Mouse (Mus musculus) neural tube, embryonic 14.5 days (tissue): ENCODE measurements around the gene Ap2b1. TPM values are rescaled to one million over a fixed set of nuclear protein-coding genes. Genes with fewer than 3 reads are reported as not detected.
"Not testable (repeated sequence)": the region's sequence is repeated elsewhere in the genome, so short reads cannot be mapped to it uniquely, and the experiment has no call there.

Experiments used
- ATAC-seq: fragments of 200-750 bp; cut with Nextera tagmentation; 2 replicates; pipeline ENCODE4 v1.8.0; 2017; ENCODE audit warnings: low read depth, mild to moderate bottlenecking, moderate TSS enrichment, moderate library complexity
- H3K27ac ChIP-seq: fragments of 300-500 bp; sonication (generic); 2 replicates; pipeline ENCODE4 v1.5.1; 2014; ENCODE audit warnings: low read depth, mild to moderate bottlenecking, control low read depth, low read length, moderate library complexity, mixed read lengths
- H3K27me3 ChIP-seq: fragments of 300-500 bp; sonication (generic); 2 replicates; pipeline ENCODE4 v1.6.1; 2014; ENCODE audit warnings: low read length; ENCODE audit not compliant: control insufficient read depth, insufficient read depth
- H3K36me3 ChIP-seq: fragments of 300-500 bp; sonication (generic); 2 replicates; pipeline ENCODE4 v1.6.1; 2014; ENCODE audit warnings: low read length, mixed read lengths; ENCODE audit not compliant: control insufficient read depth, insufficient read depth
- H3K4me1 ChIP-seq: fragments of 300-500 bp; sonication (generic); 2 replicates; pipeline ENCODE4 v1.6.1; 2014; ENCODE audit warnings: low read length; ENCODE audit not compliant: control insufficient read depth, insufficient read depth
- H3K4me2 ChIP-seq: fragments of 300-500 bp; sonication (generic); 2 replicates; pipeline ENCODE4 v1.6.1; 2014; ENCODE audit warnings: mild to moderate bottlenecking, low read depth, low read length, control low read depth
- H3K4me3 ChIP-seq: fragments of 300-500 bp; sonication (generic); 2 replicates; pipeline ENCODE4 v1.5.1; 2014; ENCODE audit warnings: low read depth, low read length, control low read depth, mixed read lengths
- H3K9ac ChIP-seq: fragments of 300-500 bp; sonication (generic); replicated peaks from 2 replicates; pipeline ENCODE4 v1.6.1; 2014; ENCODE audit warnings: low read depth, mild to moderate bottlenecking, control low read depth, low read length, mixed read lengths
- H3K9me3 ChIP-seq: fragments of 300-500 bp; sonication (generic); 2 replicates; pipeline ENCODE4 v1.6.1; 2016; ENCODE audit warnings: low read length; ENCODE audit not compliant: control insufficient read depth
- WGBS: fragments of 180-500 bp; shearing (Covaris S2); extraction: QIAGEN DNeasy Blood & Tissue Kit; methylation state at CpG from one replicate; pipeline ENCODE4 v1.1.7; 2014; 5-methylcytosine and 5-hydroxymethylcytosine counted together
- polyA plus RNA-seq: library from polyadenylated mRNA; unstranded; fragments of >200 nt; fragmentation: Nextera tagmentation; extraction: Ambion mirVana; gene quantifications from 2 replicates; pipeline ENCODE4 v1.2.1, GENCODE M21; 2014

Ap2b1 gene
- polyA plus RNA-seq: 155 and 160 TPM in 2 replicates

- Histone ChIP-seq H3K4me3 (peak within 1 kb of the TSS; percentile 65), H3K4me2 (peak within 1 kb of the TSS; percentile 79), H3K9me3 (no peaks in the 10 kb centered on the region), H3K36me3 (peaks cover 6% of the 10 kb centered on the region; the same call in 1 of the 2 replicates), H3K27me3 (no peaks in the 10 kb centered on the region), H3K27ac (peak within 1 kb of the TSS; percentile 84), H3K4me1 (peaks cover 20% of the 10 kb centered on the region), H3K9ac (peak within 1 kb of the TSS; percentile 76)
- peak; percentile 91 for ATAC-seq
- WGBS: 2% methylated on average over 56 of the region's 56 CpGs
Observed at GRCm38 (mm10) chr11:83298225-83299195, at the start of gene Ap2b1. Gene Ap2b1, plus strand, starts transcription at chr11:83299024.

DNA sequence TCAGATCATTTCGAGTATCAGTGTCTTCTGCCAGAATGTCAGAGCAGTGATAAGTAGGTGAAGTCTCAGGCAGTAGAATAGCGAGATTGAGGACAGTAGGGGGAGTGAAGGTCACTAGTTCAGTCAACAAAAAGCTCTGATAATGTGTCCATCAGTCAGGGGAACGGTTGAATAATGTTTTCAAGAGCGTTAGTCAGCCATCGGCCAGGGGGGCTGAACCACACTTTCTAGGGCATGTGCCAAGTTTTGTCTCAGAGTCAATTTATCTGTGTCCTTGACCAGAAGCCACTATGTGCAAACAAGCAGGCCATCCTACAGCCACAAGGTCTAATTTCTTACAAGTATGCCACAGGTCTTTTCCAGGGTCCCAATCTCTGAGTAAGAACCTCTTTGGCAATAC is 41.6 kb upstream of the Ap2b1 start:
- not testable (repeated sequence) for H3K9ac ChIP-seq, ATAC-seq, H3K4me1 ChIP-seq, H3K36me3 ChIP-seq, H3K9me3 ChIP-seq, H3K4me2 ChIP-seq, H3K4me3 ChIP-seq, H3K27ac ChIP-seq, H3K27me3 ChIP-seq
- 62% methylated on average over 5 of the region's 5 CpGs for WGBS

DNA sequence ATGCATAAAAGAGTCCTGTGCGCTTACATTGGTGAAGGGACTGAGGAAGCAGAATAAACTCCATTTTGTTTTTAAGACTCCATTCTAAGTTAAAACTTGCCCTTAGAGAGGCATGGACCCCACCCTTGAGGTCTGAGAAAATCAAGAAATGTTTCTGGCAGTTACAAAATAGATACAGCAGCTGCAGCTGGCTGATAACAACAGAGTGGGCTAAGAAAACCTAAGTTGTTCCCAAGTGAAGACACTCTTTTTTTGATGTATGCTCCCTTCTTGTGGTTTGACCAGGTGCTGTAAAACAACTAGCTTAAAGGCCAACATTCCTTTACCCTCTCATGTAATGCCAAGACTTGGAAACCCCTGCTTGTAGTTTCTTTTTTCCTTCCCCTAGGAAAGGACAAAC is 36.2 kb upstream of the Ap2b1 start:
- H3K4me3 ChIP-seq: no peak overlapping the region
- H3K27ac ChIP-seq: no peak overlapping the region
- 98% methylated on average over 1 of the region's 1 CpGs for WGBS
- no peak for ATAC-seq
- no peaks in the 10 kb centered on the region for H3K36me3 ChIP-seq
- H3K9me3 ChIP-seq: no peaks in the 10 kb centered on the region
- H3K9ac ChIP-seq: no peak overlapping the region
- H3K4me2 ChIP-seq: no peak overlapping the region
- no peaks in the 10 kb centered on the region for H3K4me1 ChIP-seq
- no peaks in the 10 kb centered on the region for H3K27me3 ChIP-seq

DNA sequence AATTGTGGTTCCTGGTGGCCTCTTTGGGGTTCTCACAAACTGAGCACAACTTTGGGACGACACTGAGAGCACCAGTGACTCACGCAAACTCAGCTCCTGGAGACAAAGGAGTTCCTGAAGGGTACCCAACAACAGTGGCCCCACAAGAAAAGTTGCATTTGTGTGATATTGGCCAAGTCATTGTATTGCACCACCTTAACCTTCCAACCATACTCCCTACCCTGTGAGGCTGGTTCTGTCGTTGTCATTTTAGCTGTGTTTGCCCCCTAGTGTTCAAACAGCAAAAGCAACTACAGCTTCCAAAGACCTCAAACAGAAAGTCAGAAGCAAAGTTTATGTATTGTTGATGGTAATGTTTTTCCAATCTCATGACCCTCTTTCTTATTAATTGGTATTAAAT is 35.7 kb upstream of the Ap2b1 start:
- no peak overlapping the region for H3K27ac ChIP-seq
- H3K4me2 ChIP-seq: no peak overlapping the region
- no peaks in the 10 kb centered on the region for H3K4me1 ChIP-seq
- H3K9ac ChIP-seq: no peak overlapping the region
- H3K36me3 ChIP-seq: no peaks in the 10 kb centered on the region
- no peaks in the 10 kb centered on the region for H3K27me3 ChIP-seq
- H3K4me3 ChIP-seq: no peak overlapping the region
- ATAC-seq: no peak
- 58% methylated on average over 3 of the region's 3 CpGs for WGBS
- H3K9me3 ChIP-seq: no peaks in the 10 kb centered on the region

- Histone ChIP-seq H3K9me3 (no peaks in the 10 kb centered on the region), H3K4me1 (no peaks in the 10 kb centered on the region), H3K4me2 (peak overlapping the region; percentile 63), H3K4me3 (peak overlapping the region; percentile 51), H3K9ac (peak overlapping the region; percentile 67), H3K27ac (peak overlapping the region; percentile 90), H3K36me3 (no peaks in the 10 kb centered on the region), H3K27me3 (no peaks in the 10 kb centered on the region)
- WGBS: under 1% methylated on average over 6 of the region's 6 CpGs
- ATAC-seq: peak; percentile 71
Observed at GRCm38 (mm10) chr11:83270842-83271150, 28.0 kb upstream of the Ap2b1 start.

DNA sequence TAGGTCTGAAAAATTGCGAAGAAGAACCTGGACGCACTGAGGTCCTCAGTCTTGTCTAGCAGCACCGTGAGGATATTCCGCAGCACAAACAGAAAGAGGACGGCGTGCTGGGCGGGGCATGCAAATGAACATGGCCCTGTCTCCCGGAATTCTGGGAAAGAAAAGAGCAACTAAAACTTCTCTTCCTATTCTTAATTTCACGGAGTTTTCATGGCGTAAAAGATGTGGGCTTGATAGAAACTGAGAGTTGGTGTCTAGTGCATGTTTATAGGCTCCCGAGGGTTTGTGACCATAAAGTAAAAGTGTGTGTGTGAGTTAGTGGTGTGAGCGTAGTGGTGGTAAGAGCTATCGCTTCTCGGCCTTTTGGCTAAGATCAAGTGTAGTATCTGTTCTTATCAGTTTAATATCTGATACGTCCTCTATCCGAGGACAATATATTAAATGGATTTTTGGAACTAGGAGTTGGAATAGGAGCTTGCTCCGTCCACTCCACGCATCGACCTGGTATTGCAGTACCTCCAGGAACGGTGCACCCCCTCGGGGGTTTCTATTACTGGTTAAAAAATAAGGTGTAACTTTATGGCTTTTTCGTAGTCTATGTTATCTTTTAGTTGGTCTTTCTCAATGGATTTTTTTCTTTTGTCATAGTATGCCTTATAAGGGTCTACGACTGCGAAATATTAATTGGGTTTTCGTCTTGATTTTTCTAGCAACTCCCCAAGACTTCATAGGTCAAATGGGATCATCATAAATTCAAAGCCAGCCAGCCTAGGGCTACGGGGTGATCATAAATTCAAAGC is 27.5 kb upstream of the Ap2b1 start:
- Histone ChIP-seq H3K36me3 (no peaks in the 10 kb centered on the region), H3K27me3 (no peaks in the 10 kb centered on the region), H3K27ac (peak overlapping the region; percentile 90), H3K9me3 (no peaks in the 10 kb centered on the region), H3K4me3 (peak overlapping the region; percentile 51), H3K4me1 (no peaks in the 10 kb centered on the region), H3K4me2 (peak overlapping the region; percentile 63), H3K9ac (peak overlapping the region; percentile 67)
- peak; percentile 88 for ATAC-seq
- under 1% methylated on average over 24 of the region's 26 CpGs for WGBS

DNA sequence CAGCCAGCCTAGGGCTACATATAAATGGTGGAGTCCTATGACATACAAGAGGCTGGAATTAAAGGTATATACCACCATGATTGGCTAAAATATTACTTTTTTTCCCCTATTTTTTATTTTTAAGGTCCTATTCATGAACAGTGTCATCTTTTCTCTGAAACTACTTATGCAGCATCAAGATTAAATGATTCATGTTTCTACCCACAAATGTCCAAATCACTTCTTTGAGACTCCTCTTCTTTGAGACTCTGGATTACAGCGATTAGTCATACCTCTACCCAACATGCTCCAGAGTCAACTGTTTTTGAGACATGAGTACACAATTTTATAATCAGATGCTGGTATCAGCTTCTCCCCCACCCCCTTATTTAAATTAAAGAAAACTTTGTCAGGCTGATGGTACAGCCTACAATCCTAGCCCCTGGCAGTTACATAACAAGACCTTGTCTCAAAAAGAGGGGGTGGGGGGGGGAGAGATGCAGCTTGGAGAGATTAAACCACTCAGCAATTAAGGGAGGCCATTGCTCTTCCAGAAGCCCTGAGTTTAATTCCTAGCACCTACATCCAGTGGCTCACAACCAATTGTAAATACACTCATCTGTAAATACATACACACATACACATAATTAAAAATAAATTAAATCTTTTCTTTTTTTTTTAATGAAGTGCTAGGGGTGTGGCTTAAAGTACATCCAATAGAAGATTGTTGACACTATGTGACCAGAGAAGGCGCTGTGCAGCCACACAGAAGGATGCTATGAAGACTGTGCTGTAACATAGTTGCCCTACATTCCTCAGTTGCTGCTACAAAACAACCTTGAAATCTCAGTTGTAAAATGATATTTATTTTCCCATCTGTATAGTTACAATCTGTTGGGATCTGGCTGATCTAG is 26.6 kb upstream of the Ap2b1 start:
- Histone ChIP-seq H3K27ac (0 out of 2 replicates have a peak overlapping the region, but pooled peaks have one; percentile 28), H3K36me3 (no peaks in the 10 kb centered on the region), H3K4me1 (no peaks in the 10 kb centered on the region), H3K4me3 (no peak overlapping the region), H3K27me3 (no peaks in the 10 kb centered on the region), H3K4me2 (peak overlapping the region; percentile 63; the same call in 1 of the 2 replicates), H3K9ac (no peak overlapping the region), H3K9me3 (no peaks in the 10 kb centered on the region)
- 14% methylated on average over 2 of the region's 2 CpGs for WGBS
- no peak for ATAC-seq

GRCm38 (mm10) chr11:83276251-83276650 is 22.6 kb upstream of the Ap2b1 start:
- WGBS: 70% methylated on average over 7 of the region's 7 CpGs
- ATAC-seq: no peak

More at GRCm38 (mm10) chr11:83276251-83276650, 22.6 kb upstream of the Ap2b1 start:
- H3K27me3 ChIP-seq: no peaks in the 10 kb centered on the region
- H3K4me2 ChIP-seq: no peak overlapping the region
- no peaks in the 10 kb centered on the region for H3K36me3 ChIP-seq
- H3K4me1 ChIP-seq: no peaks in the 10 kb centered on the region
- no peaks in the 10 kb centered on the region for H3K9me3 ChIP-seq
- no peak overlapping the region for H3K27ac ChIP-seq
- no peak overlapping the region for H3K9ac ChIP-seq
- no peak overlapping the region for H3K4me3 ChIP-seq
